Mouse (Mus musculus): ENCODE data around the gene Aldoart2. TPM values are rescaled to one million over a fixed set of nuclear protein-coding genes. Genes with fewer than 3 reads are reported as not detected.

Gene Aldoart2
- polyA plus RNA-seq, 1 experiment = 0.04 TPM

DNA sequence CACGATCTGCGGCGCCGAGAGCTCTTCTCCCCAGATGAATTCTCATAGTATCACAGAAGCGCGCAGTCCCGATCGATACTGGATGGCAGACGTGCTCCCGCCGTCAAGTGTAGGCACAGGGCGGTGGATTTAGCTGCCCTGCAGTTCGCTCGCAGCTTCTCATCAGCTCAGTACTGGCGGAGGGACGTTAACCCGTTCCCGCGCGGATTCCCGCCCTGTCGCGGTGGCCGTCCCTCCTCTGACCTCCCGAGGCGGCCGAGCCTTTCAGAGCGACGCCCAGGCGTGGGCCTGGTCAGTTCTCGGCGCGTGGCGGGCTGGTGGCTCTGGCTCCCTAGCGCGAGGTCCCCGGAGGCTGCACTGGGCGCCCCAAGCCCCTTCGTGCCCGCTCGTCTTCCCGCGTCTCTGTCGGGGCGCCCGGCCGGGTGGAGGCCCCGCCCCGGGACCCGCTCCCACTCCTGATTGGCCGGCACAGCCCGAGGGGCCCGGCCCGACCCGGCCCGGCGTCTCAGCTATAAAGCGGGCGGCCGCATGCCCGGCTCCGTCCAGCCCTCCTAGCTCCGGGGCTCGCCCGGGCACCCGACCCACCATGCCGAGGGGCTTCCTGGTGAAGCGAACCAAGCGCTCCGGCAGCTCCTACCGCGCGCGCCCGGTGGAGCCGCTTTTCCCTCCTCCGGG, 34.0 kb downstream of the Aldoart2 start, which contains the start of gene Insm2:
Gene Insm2 (plus strand): TSS at position 541 of the 675 bp plus-strand sequence.
- no peaks in the 10 kb centered on the region for H3K79me2 ChIP-seq (ENCODE audit: control insufficient read depth, insufficient read depth)
- H3K4me3 ChIP-seq = no peak within 1 kb of the TSS
- peaks cover 5% of the 10 kb centered on the region for H3K27me3 ChIP-seq (ENCODE audit: control insufficient read depth, insufficient read depth, insufficient read length)
- H3K4me2 ChIP-seq (ENCODE audit: low read depth) = no peak within 1 kb of the TSS
- H3ac ChIP-seq (ENCODE audit: control insufficient read depth, insufficient read length) = no peak within 1 kb of the TSS
- peaks cover 18% of the 10 kb centered on the region for H3K36me3 ChIP-seq (ENCODE audit: control insufficient read depth, insufficient read depth)
- TF ChIP-seq MAX (IDR thresholded peaks at IDR 0.05; ENCODE audit: low read depth) = no peak
- TF ChIP-seq REST (IDR thresholded peaks at IDR 0.05; ENCODE audit: insufficient read depth, insufficient read length) = no peak
- TF ChIP-seq TCF12 (IDR thresholded peaks at IDR 0.05; ENCODE audit: insufficient read depth, poor library complexity, severe bottlenecking) = no peak
- TF ChIP-seq MYOD1 (IDR thresholded peaks at IDR 0.05; ENCODE audit: control insufficient read depth in 1 of 3, insufficient read length in 2 of 3, low read depth in 2 of 3) = no peak
- no peak for TF ChIP-seq POLR2AphosphoS2 (IDR thresholded peaks at IDR 0.05; ENCODE audit: insufficient read length, low read depth)
- no peak for TF ChIP-seq SRF (IDR thresholded peaks at IDR 0.05; ENCODE audit: control insufficient read depth, insufficient read length, low read depth)
- TF ChIP-seq E2F4 (IDR thresholded peaks at IDR 0.05; ENCODE audit: insufficient read depth) = no peak
- TF ChIP-seq MYOG (IDR thresholded peaks at IDR 0.05; ENCODE audit: control insufficient read depth in 1 of 3, insufficient read depth in 1 of 3, insufficient read length in 2 of 3, low read depth in 2 of 3) = no peak
- no peak for TF ChIP-seq CEBPB (IDR thresholded peaks at IDR 0.05; ENCODE audit: insufficient read depth, poor library complexity, severe bottlenecking)
- no peak for TF ChIP-seq TCF3 (IDR thresholded peaks at IDR 0.05; ENCODE audit: insufficient read length, low read depth)
- no peak for TF ChIP-seq POLR2A (IDR thresholded peaks at IDR 0.05; ENCODE audit: insufficient read length, low read depth)
- no peak for TF ChIP-seq USF1 (IDR thresholded peaks at IDR 0.05; ENCODE audit: low read depth)

DNA sequence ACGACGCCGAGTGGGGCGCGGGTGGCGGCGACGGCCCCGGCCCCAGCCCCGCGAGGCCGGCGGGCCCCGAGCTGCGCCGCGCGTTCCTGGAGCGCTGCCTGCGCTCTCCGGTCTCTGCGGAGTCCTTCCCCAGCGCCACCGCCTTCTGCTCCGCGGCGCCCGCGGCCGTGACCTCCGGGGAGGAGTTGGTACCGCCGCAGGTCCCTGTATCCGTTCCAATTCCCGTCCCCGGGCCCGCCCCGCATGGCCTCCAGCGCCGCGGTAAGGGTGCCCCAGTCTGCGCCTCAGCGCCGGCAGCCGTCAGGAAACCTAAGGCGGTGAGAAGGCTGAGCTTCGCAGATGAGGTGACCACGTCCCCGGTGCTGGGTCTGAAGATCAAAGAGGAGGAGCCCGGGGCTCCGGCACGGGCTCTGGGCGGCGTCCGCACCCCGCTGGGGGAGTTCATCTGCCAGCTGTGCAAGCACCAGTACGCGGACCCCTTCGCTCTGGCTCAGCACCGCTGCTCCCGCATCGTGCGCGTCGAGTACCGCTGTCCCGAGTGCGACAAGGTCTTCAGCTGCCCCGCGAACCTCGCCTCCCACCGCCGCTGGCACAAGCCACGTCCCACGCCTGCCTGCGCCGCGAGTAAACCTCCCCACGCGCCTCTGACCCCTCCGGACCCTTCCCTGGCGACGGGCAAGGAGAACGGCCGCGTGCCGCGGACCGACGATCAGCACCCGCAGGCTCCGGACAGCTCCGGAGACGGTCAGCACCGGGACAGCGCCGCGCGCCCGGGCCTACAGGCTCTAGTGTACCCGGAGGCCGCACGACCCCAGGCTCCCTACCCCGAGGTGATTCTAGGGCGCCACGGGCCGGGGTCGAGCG, 34.8 kb downstream of the Aldoart2 start:
- Histone ChIP-seq H3K36me3 (ENCODE audit: control insufficient read depth, insufficient read depth) (peaks cover 18% of the 10 kb centered on the region), H3ac (ENCODE audit: control insufficient read depth, insufficient read length) (no peak overlapping the region), H3K79me2 (ENCODE audit: control insufficient read depth, insufficient read depth) (no peaks in the 10 kb centered on the region), H3K4me2 (ENCODE audit: low read depth) (no peak overlapping the region), H3K27me3 (ENCODE audit: control insufficient read depth, insufficient read depth, insufficient read length) (peaks cover 5% of the 10 kb centered on the region), H3K4me3 (no peak overlapping the region)
- TF ChIP-seq MYOD1 (IDR thresholded peaks at IDR 0.05; ENCODE audit: control insufficient read depth in 1 of 3, insufficient read length in 2 of 3, low read depth in 2 of 3) = no peak
- TF ChIP-seq REST (IDR thresholded peaks at IDR 0.05; ENCODE audit: insufficient read depth, insufficient read length) = peak; percentile 87
- TF ChIP-seq MYOG (IDR thresholded peaks at IDR 0.05; ENCODE audit: control insufficient read depth in 1 of 3, insufficient read depth in 1 of 3, insufficient read length in 2 of 3, low read depth in 2 of 3) = peak in 1 of 3 experiments; percentile 12

DNA sequence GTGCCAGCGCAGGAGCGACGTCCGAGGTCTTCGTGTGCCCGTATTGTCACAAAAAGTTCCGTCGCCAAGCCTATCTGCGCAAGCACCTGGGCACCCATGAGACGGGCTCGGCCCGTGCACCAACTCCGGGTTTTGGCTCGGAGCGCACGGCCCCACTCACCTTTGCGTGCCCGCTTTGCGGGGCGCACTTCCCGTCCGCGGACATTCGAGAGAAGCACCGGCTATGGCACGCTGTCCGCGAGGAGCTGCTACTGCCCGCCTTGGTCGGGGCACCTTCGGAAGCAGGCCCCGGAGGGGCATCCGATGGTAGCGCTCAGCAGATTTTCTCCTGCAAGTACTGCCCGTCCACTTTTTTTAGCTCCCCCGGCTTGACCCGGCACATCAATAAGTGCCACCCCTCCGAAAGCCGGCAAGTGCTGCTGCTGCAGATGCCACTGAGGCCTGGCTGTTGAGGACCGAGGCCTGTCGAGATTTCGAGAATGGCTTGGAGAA, 35.5 kb downstream of the Aldoart2 start:
- Histone ChIP-seq H3K79me2 (ENCODE audit: control insufficient read depth, insufficient read depth) (no peaks in the 10 kb centered on the region), H3K4me3 (no peak overlapping the region), H3K4me2 (ENCODE audit: low read depth) (no peak overlapping the region), H3K27me3 (ENCODE audit: control insufficient read depth, insufficient read depth, insufficient read length) (peaks cover 5% of the 10 kb centered on the region), H3K36me3 (ENCODE audit: control insufficient read depth, insufficient read depth) (peaks cover 18% of the 10 kb centered on the region), H3ac (ENCODE audit: control insufficient read depth, insufficient read length) (no peak overlapping the region)
- no peak for TF ChIP-seq REST (IDR thresholded peaks at IDR 0.05; ENCODE audit: insufficient read depth, insufficient read length)
- TF ChIP-seq CEBPB (IDR thresholded peaks at IDR 0.05; ENCODE audit: insufficient read depth, poor library complexity, severe bottlenecking) = no peak
- no peak for TF ChIP-seq POLR2AphosphoS2 (IDR thresholded peaks at IDR 0.05; ENCODE audit: insufficient read length, low read depth)
- no peak for TF ChIP-seq MAX (IDR thresholded peaks at IDR 0.05; ENCODE audit: low read depth)
- no peak for TF ChIP-seq SRF (IDR thresholded peaks at IDR 0.05; ENCODE audit: control insufficient read depth, insufficient read length, low read depth)
- TF ChIP-seq USF1 (IDR thresholded peaks at IDR 0.05; ENCODE audit: low read depth) = no peak
- TF ChIP-seq TCF3 (IDR thresholded peaks at IDR 0.05; ENCODE audit: insufficient read length, low read depth) = no peak
- TF ChIP-seq E2F4 (IDR thresholded peaks at IDR 0.05; ENCODE audit: insufficient read depth) = no peak
- no peak for TF ChIP-seq MYOG (IDR thresholded peaks at IDR 0.05; ENCODE audit: control insufficient read depth in 1 of 3, insufficient read depth in 1 of 3, insufficient read length in 2 of 3, low read depth in 2 of 3)
- no peak for TF ChIP-seq MYOD1 (IDR thresholded peaks at IDR 0.05; ENCODE audit: control insufficient read depth in 1 of 3, insufficient read length in 2 of 3, low read depth in 2 of 3)

DNA sequence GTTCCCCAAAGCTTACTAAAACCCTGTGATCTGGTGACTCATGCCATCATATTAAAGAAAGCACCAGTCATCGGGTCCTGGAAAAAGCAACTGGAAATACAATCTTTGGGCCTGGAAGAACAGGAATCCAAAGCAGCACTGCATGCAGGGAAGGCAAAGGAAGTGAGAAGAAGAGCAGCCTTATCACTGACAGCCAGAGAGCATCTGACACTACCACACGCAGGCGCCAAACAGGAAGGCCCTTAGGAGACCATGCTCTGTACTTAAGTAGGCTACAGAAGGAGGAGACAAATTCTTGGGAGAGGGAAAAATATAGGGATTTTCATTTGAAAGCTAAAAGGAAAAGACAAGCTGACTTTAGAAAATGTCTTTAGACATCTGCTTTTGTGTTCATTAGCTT, 39.4 kb downstream of the Aldoart2 start:
- Histone ChIP-seq H3ac (ENCODE audit: control insufficient read depth, insufficient read length) (no peak overlapping the region), H3K79me2 (ENCODE audit: control insufficient read depth, insufficient read depth) (no peaks in the 10 kb centered on the region), H3K36me3 (ENCODE audit: control insufficient read depth, insufficient read depth) (peaks cover 18% of the 10 kb centered on the region), H3K4me2 (ENCODE audit: low read depth) (no peak overlapping the region), H3K4me3 (no peak overlapping the region), H3K27me3 (ENCODE audit: control insufficient read depth, insufficient read depth, insufficient read length) (no peaks in the 10 kb centered on the region)
- TF ChIP-seq TCF12 (IDR thresholded peaks at IDR 0.05; ENCODE audit: insufficient read depth, poor library complexity, severe bottlenecking) (no peak), POLR2A (IDR thresholded peaks at IDR 0.05; ENCODE audit: insufficient read length, low read depth) (no peak), MYOG (IDR thresholded peaks at IDR 0.05; ENCODE audit: control insufficient read depth in 1 of 3, insufficient read depth in 1 of 3, insufficient read length in 2 of 3, low read depth in 2 of 3) (no peak), REST (IDR thresholded peaks at IDR 0.05; ENCODE audit: insufficient read depth, insufficient read length) (no peak), USF1 (IDR thresholded peaks at IDR 0.05; ENCODE audit: low read depth) (no peak), CEBPB (IDR thresholded peaks at IDR 0.05; ENCODE audit: insufficient read depth, poor library complexity, severe bottlenecking) (no peak), E2F4 (IDR thresholded peaks at IDR 0.05; ENCODE audit: insufficient read depth) (no peak), SRF (IDR thresholded peaks at IDR 0.05; ENCODE audit: control insufficient read depth, insufficient read length, low read depth) (no peak), MYOD1 (IDR thresholded peaks at IDR 0.05; ENCODE audit: control insufficient read depth in 1 of 3, insufficient read length in 2 of 3, low read depth in 2 of 3) (no peak), TCF3 (IDR thresholded peaks at IDR 0.05; ENCODE audit: insufficient read length, low read depth) (no peak), POLR2AphosphoS2 (IDR thresholded peaks at IDR 0.05; ENCODE audit: insufficient read length, low read depth) (no peak), MAX (IDR thresholded peaks at IDR 0.05; ENCODE audit: low read depth) (no peak)
